Mouse (Mus musculus) neural tube, embryonic 12.5 days (tissue): ENCODE results near the gene Fuca1. TPM values are rescaled to one million over a fixed set of nuclear protein-coding genes. Genes with fewer than 3 reads are reported as not detected.

Source experiments
- ATAC-seq: fragments of 200-750 bp; cut with Nextera tagmentation; 2 replicates; pipeline ENCODE4 v1.8.0; 2017; ENCODE audit warnings: low read depth, mild to moderate bottlenecking, moderate TSS enrichment, moderate library complexity; ENCODE audit not compliant: low FRiP score
- H3K27ac ChIP-seq: fragments of 300-500 bp; sonication (generic); 2 replicates; pipeline ENCODE4 v1.5.1; 2016
- H3K27me3 ChIP-seq: fragments of 300-500 bp; sonication (generic); replicated peaks from 2 replicates; pipeline ENCODE4 v1.6.1; 2016; ENCODE audit warnings: mild to moderate bottlenecking
- H3K36me3 ChIP-seq: fragments of 300-500 bp; sonication (generic); 2 replicates; pipeline ENCODE4 v1.6.1; 2016; ENCODE audit warnings: mild to moderate bottlenecking
- H3K4me1 ChIP-seq: fragments of 300-500 bp; sonication (generic); 2 replicates; pipeline ENCODE4 v1.6.1; 2016
- H3K4me2 ChIP-seq: fragments of 300-500 bp; sonication (generic); replicated peaks from 2 replicates; pipeline ENCODE4 v1.6.1; 2016; ENCODE audit warnings: mild to moderate bottlenecking
- H3K4me3 ChIP-seq: fragments of 300-500 bp; sonication (generic); 2 replicates; pipeline ENCODE4 v1.5.1; 2016
- H3K9ac ChIP-seq: fragments of 300-500 bp; sonication (generic); 2 replicates; pipeline ENCODE4 v1.6.1; 2016; ENCODE audit warnings: mild to moderate bottlenecking
- H3K9me3 ChIP-seq: fragments of 300-500 bp; sonication (generic); 2 replicates; pipeline ENCODE4 v1.6.1; 2016; ENCODE audit warnings: mild to moderate bottlenecking
- WGBS: fragments of 180-500 bp; shearing (Covaris S2); methylation state at CpG from one replicate; pipeline ENCODE4 v1.1.7; 2016; 5-methylcytosine and 5-hydroxymethylcytosine counted together
- polyA plus RNA-seq: library from polyadenylated mRNA; unstranded; fragments of >200 nt; fragmentation: Nextera tagmentation; extraction: Ambion mirVana; gene quantifications from 2 replicates; pipeline ENCODE4 v1.2.1, GENCODE M21; 2016

Gene Fuca1
- polyA plus RNA-seq, 1 experiment from 2014 or later, result 53.6 TPM

GRCm38 (mm10) chr4:135948142-135948541, 27.6 kb downstream of the Fuca1 start:
- Histone ChIP-seq H3K9me3 (no peaks in the 10 kb centered on the region), H3K27me3 (no peaks in the 10 kb centered on the region), H3K27ac (no peak overlapping the region), H3K9ac (no peak overlapping the region), H3K4me1 (peaks cover 17% of the 10 kb centered on the region), H3K4me3 (no peak overlapping the region), H3K36me3 (peaks cover 15% of the 10 kb centered on the region), H3K4me2 (no peak overlapping the region)
- ATAC-seq, result no peak
- 97% methylated on average over 8 of the region's 8 CpGs for WGBS

DNA sequence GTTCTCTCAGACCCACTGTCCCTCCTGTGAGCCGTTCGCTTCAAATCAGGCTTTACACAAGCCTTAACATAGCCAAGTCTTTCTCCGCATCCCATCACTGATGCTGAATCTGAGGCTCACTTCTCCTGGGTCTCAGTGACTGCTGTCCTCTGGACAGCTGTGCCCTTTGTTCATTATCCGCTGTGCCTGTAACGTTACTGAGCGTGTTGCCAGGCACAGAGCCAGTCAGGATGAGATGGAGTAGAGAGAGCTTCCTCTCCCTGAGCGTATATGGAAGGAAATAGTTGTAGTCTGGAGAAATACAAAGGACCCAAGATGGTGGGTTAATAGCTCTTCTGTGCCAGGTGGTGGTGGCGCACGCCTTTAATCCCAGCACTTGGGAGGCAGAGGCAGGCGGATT, 28.9 kb downstream of the Fuca1 start:
- no peak overlapping the region for H3K4me3 ChIP-seq
- H3K4me2 ChIP-seq, result no peak overlapping the region
- H3K27me3 ChIP-seq, result no peaks in the 10 kb centered on the region
- no peak for ATAC-seq
- no peak overlapping the region for H3K27ac ChIP-seq
- no peak overlapping the region for H3K9ac ChIP-seq
- no peaks in the 10 kb centered on the region for H3K9me3 ChIP-seq
- peaks cover 17% of the 10 kb centered on the region for H3K4me1 ChIP-seq
- WGBS, result 87% methylated on average over 10 of the region's 10 CpGs
- peaks cover 16% of the 10 kb centered on the region for H3K36me3 ChIP-seq

- Histone ChIP-seq H3K4me2 (no peak overlapping the region), H3K36me3 (peaks cover 16% of the 10 kb centered on the region), H3K4me1 (peaks cover 17% of the 10 kb centered on the region), H3K9me3 (no peaks in the 10 kb centered on the region), H3K4me3 (no peak overlapping the region), H3K27ac (no peak overlapping the region), H3K9ac (no peak overlapping the region), H3K27me3 (no peaks in the 10 kb centered on the region)
- WGBS, result 75% methylated on average over 6 of the region's 6 CpGs
- ATAC-seq, result no peak
Observed at GRCm38 (mm10) chr4:135949911-135950310, 29.4 kb downstream of the Fuca1 start.

DNA sequence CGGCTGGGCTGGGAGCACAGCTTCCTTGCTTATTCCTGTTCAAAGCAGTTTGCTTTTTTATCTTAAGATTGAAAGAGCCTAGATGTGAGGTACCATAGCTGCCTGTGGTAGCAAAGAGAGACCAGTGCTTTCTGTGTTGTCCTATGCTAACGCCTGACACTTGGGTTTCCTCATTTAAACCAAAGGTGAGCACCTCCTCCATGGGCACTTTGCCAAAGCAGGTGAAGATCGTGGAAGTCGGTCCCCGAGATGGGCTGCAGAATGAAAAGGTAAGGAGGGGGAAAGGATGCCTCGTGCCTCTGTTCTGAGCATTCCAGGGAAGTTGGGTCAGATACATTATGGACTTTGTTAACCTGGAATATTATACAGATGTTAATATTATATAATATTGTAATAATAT, 29.8 kb downstream of the Fuca1 start:
- Histone ChIP-seq H3K36me3 (peaks cover 17% of the 10 kb centered on the region), H3K27ac (no peak overlapping the region), H3K27me3 (no peaks in the 10 kb centered on the region), H3K4me3 (no peak overlapping the region), H3K4me2 (no peak overlapping the region), H3K9me3 (no peaks in the 10 kb centered on the region), H3K4me1 (peaks cover 17% of the 10 kb centered on the region), H3K9ac (no peak overlapping the region)
- ATAC-seq, result no peak
- WGBS, result 90% methylated on average over 6 of the region's 6 CpGs

- ATAC-seq, result no peak
- WGBS, result 93% methylated on average over 3 of the region's 3 CpGs
- Histone ChIP-seq H3K36me3 (peaks cover 26% of the 10 kb centered on the region), H3K9me3 (no peaks in the 10 kb centered on the region), H3K9ac (no peak overlapping the region), H3K4me2 (no peak overlapping the region), H3K27ac (no peak overlapping the region), H3K4me3 (no peak overlapping the region), H3K27me3 (no peaks in the 10 kb centered on the region), H3K4me1 (peaks cover 10% of the 10 kb centered on the region; the same call in 1 of the 2 replicates)
Observed at GRCm38 (mm10) chr4:135951505-135951904, 31.0 kb downstream of the Fuca1 start.

- Histone ChIP-seq H3K4me2 (no peak overlapping the region), H3K27ac (no peak overlapping the region), H3K9me3 (no peaks in the 10 kb centered on the region), H3K36me3 (peaks cover 28% of the 10 kb centered on the region), H3K4me3 (no peak overlapping the region), H3K27me3 (no peaks in the 10 kb centered on the region), H3K9ac (no peak overlapping the region), H3K4me1 (peaks cover 7% of the 10 kb centered on the region; the same call in 1 of the 2 replicates)
- WGBS, result 93% methylated on average over 3 of the region's 3 CpGs
- ATAC-seq, result no peak
Observed at GRCm38 (mm10) chr4:135953179-135953578, 32.6 kb downstream of the Fuca1 start.

DNA sequence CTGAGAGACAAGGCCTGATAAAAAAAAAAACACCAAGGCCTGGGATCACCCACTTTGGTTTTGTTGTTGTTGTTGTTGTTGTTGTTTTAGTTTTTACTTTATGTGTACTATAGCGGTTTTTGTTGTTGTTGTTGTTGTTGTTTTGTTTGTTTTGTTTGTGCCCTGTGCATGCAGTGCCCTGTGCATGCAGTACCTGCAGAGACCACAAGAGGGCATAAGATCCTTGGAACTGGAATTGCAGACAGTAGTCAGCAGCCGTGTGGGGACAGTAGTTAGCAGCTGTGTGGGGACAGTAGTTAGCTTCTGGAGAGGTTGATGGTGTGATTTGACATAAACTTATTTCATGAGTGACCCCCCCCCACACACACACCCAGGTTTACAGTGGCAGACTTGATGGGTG, 33.7 kb downstream of the Fuca1 start:
- Histone ChIP-seq H3K27me3 (no peaks in the 10 kb centered on the region), H3K4me2 (no peak overlapping the region), H3K9me3 (no peaks in the 10 kb centered on the region), H3K27ac (no peak overlapping the region), H3K4me3 (no peak overlapping the region), H3K4me1 (peaks cover 7% of the 10 kb centered on the region; the same call in 1 of the 2 replicates), H3K9ac (no peak overlapping the region), H3K36me3 (peaks cover 36% of the 10 kb centered on the region)
- ATAC-seq, result no peak; the same call in 1 of the 2 replicates
- WGBS, result 9% methylated on average over 2 of the region's 2 CpGs

DNA sequence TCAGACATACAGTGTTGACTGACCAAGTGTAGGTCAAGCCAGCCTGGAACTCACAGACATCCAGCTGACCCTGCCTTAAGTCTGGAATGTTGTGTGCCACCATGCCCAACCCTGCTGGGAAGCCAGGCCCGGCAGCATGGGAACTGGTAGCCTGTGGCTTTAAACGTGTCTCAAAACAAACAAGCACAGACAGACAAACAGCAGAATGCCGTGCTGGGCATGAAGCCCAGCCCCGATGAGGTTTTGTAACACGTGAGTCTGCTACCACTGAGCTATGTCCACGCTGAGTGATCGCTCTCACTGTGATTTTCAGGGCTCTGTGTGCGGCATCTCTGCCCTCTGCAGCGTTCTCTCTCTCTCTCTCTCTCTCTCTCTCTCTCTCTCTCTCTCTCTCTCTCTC, 35.4 kb downstream of the Fuca1 start:
- Histone ChIP-seq H3K4me2 (no peak overlapping the region), H3K4me3 (no peak overlapping the region), H3K27me3 (no peaks in the 10 kb centered on the region), H3K4me1 (no peaks in the 10 kb centered on the region), H3K9ac (no peak overlapping the region), H3K36me3 (peaks cover 48% of the 10 kb centered on the region), H3K9me3 (no peaks in the 10 kb centered on the region), H3K27ac (no peak overlapping the region)
- 88% methylated on average over 9 of the region's 9 CpGs for WGBS
- ATAC-seq, result no peak

- Histone ChIP-seq H3K4me2 (no peak overlapping the region), H3K4me3 (no peak overlapping the region), H3K36me3 (peaks cover 32% of the 10 kb centered on the region), H3K9me3 (no peaks in the 10 kb centered on the region), H3K4me1 (peaks cover 6% of the 10 kb centered on the region; the same call in 1 of the 2 replicates), H3K27me3 (no peaks in the 10 kb centered on the region), H3K9ac (no peak overlapping the region), H3K27ac (no peak overlapping the region)
- WGBS, result 64% methylated on average over 8 of the region's 8 CpGs
- ATAC-seq, result no peak
Observed at GRCm38 (mm10) chr4:135958354-135958753, 37.8 kb downstream of the Fuca1 start.

DNA sequence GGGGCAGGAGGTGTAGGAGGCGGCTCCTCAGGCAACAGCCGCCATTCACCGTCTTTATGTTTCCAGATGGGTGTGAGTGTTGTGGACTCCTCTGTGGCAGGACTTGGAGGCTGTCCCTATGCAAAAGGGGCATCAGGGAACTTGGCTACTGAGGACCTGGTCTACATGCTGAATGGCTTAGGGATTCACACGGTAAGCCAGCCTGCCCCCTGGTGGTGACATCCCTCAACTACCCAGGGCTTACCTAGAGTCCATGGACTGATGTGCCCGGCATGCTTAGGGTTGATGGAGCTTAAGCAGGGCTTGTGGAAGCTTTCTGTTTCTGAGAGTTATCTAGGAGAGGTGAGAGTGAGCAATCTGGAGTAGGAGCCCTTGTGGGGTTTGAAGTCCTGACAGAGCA, 40.2 kb downstream of the Fuca1 start:
- H3K27me3 ChIP-seq, result no peaks in the 10 kb centered on the region
- H3K4me1 ChIP-seq, result peaks cover 15% of the 10 kb centered on the region
- no peak overlapping the region for H3K27ac ChIP-seq
- peaks cover 27% of the 10 kb centered on the region for H3K36me3 ChIP-seq
- H3K9me3 ChIP-seq, result no peaks in the 10 kb centered on the region
- 20% methylated on average over 5 of the region's 5 CpGs for WGBS
- H3K4me3 ChIP-seq, result no peak overlapping the region
- no peak overlapping the region for H3K4me2 ChIP-seq
- ATAC-seq, result no peak
- H3K9ac ChIP-seq, result no peak overlapping the region

DNA sequence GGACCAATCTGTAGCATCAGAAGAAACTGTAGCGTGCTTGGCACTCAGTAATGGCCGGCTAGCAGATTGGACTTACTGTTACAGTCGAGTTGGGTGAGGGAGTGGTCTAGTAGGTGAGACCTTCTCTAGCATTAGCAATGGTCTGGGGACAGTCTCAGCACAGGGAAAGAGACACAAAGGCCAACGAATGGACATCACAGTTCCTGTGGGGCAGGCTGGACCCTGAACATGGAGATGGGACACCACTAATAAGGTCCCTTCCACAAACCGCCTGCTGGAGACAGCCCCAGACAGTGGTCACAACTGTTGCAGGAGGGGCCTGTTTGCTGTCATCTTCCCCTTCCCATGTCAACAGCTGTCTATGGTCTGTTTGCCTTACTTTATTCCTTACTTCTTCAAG, 41.2 kb downstream of the Fuca1 start:
- WGBS, result 88% methylated on average over 5 of the region's 5 CpGs
- H3K9ac ChIP-seq, result no peak overlapping the region
- no peak for ATAC-seq

DNA sequence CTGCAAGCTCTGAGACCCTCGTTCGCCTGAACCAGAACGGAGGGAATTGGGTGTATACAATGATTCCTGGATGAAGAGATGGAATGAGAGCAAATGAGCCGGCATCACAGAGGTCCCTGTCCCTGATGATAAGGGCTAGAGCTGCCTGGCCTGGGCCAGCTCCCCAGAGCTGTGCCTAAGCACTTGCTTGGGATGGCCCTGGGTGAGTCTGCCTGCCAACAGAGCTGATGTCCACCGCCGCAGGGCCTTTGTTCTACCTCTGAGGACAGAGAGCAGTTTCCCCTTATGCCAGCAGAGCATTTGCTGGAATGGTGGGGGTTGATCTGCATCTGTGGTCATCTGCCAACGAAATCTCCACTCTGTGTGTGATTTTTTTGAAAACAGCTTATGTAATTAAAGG, 41.7 kb downstream of the Fuca1 start:
- no peak overlapping the region; the same call in 1 of the 2 replicates for H3K4me2 ChIP-seq
- H3K27me3 ChIP-seq, result no peaks in the 10 kb centered on the region
- H3K4me1 ChIP-seq, result peaks cover 15% of the 10 kb centered on the region
- H3K9me3 ChIP-seq, result no peaks in the 10 kb centered on the region
- 91% methylated on average over 7 of the region's 7 CpGs for WGBS
- no peak overlapping the region for H3K4me3 ChIP-seq
- no peak overlapping the region for H3K9ac ChIP-seq
- ATAC-seq, result no peak
- H3K36me3 ChIP-seq, result peaks cover 34% of the 10 kb centered on the region
- no peak overlapping the region for H3K27ac ChIP-seq

More for the DNA sequence above, 41.2 kb downstream of the Fuca1 start:
- H3K36me3 ChIP-seq, result peaks cover 30% of the 10 kb centered on the region
- no peaks in the 10 kb centered on the region for H3K9me3 ChIP-seq
- H3K4me2 ChIP-seq, result no peak overlapping the region
- H3K27me3 ChIP-seq, result no peaks in the 10 kb centered on the region
- H3K4me1 ChIP-seq, result peaks cover 15% of the 10 kb centered on the region
- no peak overlapping the region for H3K4me3 ChIP-seq
- no peak overlapping the region for H3K27ac ChIP-seq

GRCm38 (mm10) chr4:135962946-135963345, 42.4 kb downstream of the Fuca1 start:
- H3K4me3 ChIP-seq, result peak overlapping the region; percentile 66
- no peaks in the 10 kb centered on the region for H3K9me3 ChIP-seq
- H3K27me3 ChIP-seq, result no peaks in the 10 kb centered on the region
- peaks cover 42% of the 10 kb centered on the region for H3K36me3 ChIP-seq
- H3K4me1 ChIP-seq, result peaks cover 15% of the 10 kb centered on the region
- no peak for ATAC-seq
- WGBS, result 7% methylated on average over 15 of the region's 15 CpGs
- peak overlapping the region; percentile 82 for H3K9ac ChIP-seq
- peak overlapping the region; percentile 78 for H3K4me2 ChIP-seq
- peak overlapping the region; percentile 57; the same call in 1 of the 2 replicates for H3K27ac ChIP-seq
